Mouse (Mus musculus): ENCODE data around the gene Cyp27b1. TPM values are rescaled to one million over a fixed set of nuclear protein-coding genes. Genes with fewer than 3 reads are reported as not detected.

Cyp27b1 gene
- 0.14 TPM in 1 of 2 replicates, not detected in the other for polyA plus RNA-seq (2014; fragmentation: Nextera tagmentation; extraction: Ambion mirVana)

- Histone ChIP-seq H3K36me3 (ENCODE audit: control insufficient read depth, insufficient read depth, low read length) (no peaks in the 10 kb centered on the region), H3K4me3 (ENCODE audit: low read depth, low read length) (no peak within 1 kb of the TSS), H3K4me2 (ENCODE audit: low read depth, low read length) (no peak within 1 kb of the TSS), H3K27me3 (ENCODE audit: control insufficient read depth, insufficient read depth, low read length) (peaks cover 30% of the 10 kb centered on the region), H3K27ac (ENCODE audit: low read depth, low read length) (no peak within 1 kb of the TSS), H3K9me3 (ENCODE audit: control insufficient read depth, low read length) (no peaks in the 10 kb centered on the region), H3K9ac (replicated peaks; ENCODE audit: low read depth, low read length) (no peak within 1 kb of the TSS), H3K4me1 (ENCODE audit: control insufficient read depth, insufficient read depth, low read length) (no peaks in the 10 kb centered on the region)
- 35% methylated on average over 5 of the region's 5 CpGs for WGBS
- no peak for ATAC-seq (ENCODE audit: low read depth)
Observed at GRCm38 (mm10) chr10:127047954-127048353, at the start of gene Cyp27b1. Gene Cyp27b1, plus strand, starts transcription at chr10:127048250.

GRCm38 (mm10) chr10:127000529-127000928 lies 47.5 kb upstream of the Cyp27b1 start, which contains the start of gene Avil:
Gene Avil, plus strand, starts transcription at chr10:127000709.
- no peak within 1 kb of the TSS for H3K4me2 ChIP-seq (ENCODE audit: low read depth, low read length)
- no peak within 1 kb of the TSS for H3K27ac ChIP-seq (ENCODE audit: low read depth, low read length)
- 89% methylated on average over 5 of the region's 5 CpGs for WGBS
- no peak within 1 kb of the TSS for H3K4me3 ChIP-seq (ENCODE audit: low read depth, low read length)
- no peaks in the 10 kb centered on the region for H3K9me3 ChIP-seq (ENCODE audit: control insufficient read depth, low read length)
- H3K27me3 ChIP-seq (ENCODE audit: control insufficient read depth, insufficient read depth, low read length) = no peaks in the 10 kb centered on the region
- ATAC-seq (ENCODE audit: low read depth) = no peak
- H3K36me3 ChIP-seq (ENCODE audit: control insufficient read depth, insufficient read depth, low read length) = peaks cover 18% of the 10 kb centered on the region
- H3K4me1 ChIP-seq (ENCODE audit: control insufficient read depth, insufficient read depth, low read length) = no peaks in the 10 kb centered on the region
- H3K9ac ChIP-seq (replicated peaks; ENCODE audit: low read depth, low read length) = no peak within 1 kb of the TSS

GRCm38 (mm10) chr10:127001297-127001696 lies 46.8 kb upstream of the Cyp27b1 start:
- Histone ChIP-seq H3K4me3 (ENCODE audit: low read depth, low read length) (no peak overlapping the region), H3K27ac (ENCODE audit: low read depth, low read length) (no peak overlapping the region), H3K4me2 (ENCODE audit: low read depth, low read length) (no peak overlapping the region), H3K27me3 (ENCODE audit: control insufficient read depth, insufficient read depth, low read length) (no peaks in the 10 kb centered on the region), H3K9ac (replicated peaks; ENCODE audit: low read depth, low read length) (no peak overlapping the region), H3K9me3 (ENCODE audit: control insufficient read depth, low read length) (no peaks in the 10 kb centered on the region), H3K4me1 (ENCODE audit: control insufficient read depth, insufficient read depth, low read length) (no peaks in the 10 kb centered on the region), H3K36me3 (ENCODE audit: control insufficient read depth, insufficient read depth, low read length) (peaks cover 18% of the 10 kb centered on the region)
- ATAC-seq (ENCODE audit: low read depth) = no peak
- 86% methylated on average over 9 of the region's 9 CpGs for WGBS

GRCm38 (mm10) chr10:127002056-127002455 lies 46.0 kb upstream of the Cyp27b1 start:
- ATAC-seq (ENCODE audit: low read depth) = no peak
- peaks cover 18% of the 10 kb centered on the region for H3K36me3 ChIP-seq (ENCODE audit: control insufficient read depth, insufficient read depth, low read length)
- H3K27me3 ChIP-seq (ENCODE audit: control insufficient read depth, insufficient read depth, low read length) = no peaks in the 10 kb centered on the region
- H3K9me3 ChIP-seq (ENCODE audit: control insufficient read depth, low read length) = no peaks in the 10 kb centered on the region
- no peaks in the 10 kb centered on the region for H3K4me1 ChIP-seq (ENCODE audit: control insufficient read depth, insufficient read depth, low read length)
- H3K27ac ChIP-seq (ENCODE audit: low read depth, low read length) = no peak overlapping the region
- H3K9ac ChIP-seq (replicated peaks; ENCODE audit: low read depth, low read length) = no peak overlapping the region
- no peak overlapping the region for H3K4me2 ChIP-seq (ENCODE audit: low read depth, low read length)
- 59% methylated on average over 1 of the region's 1 CpGs for WGBS
- no peak overlapping the region for H3K4me3 ChIP-seq (ENCODE audit: low read depth, low read length)

GRCm38 (mm10) chr10:127002765-127003164 lies 45.3 kb upstream of the Cyp27b1 start:
- Histone ChIP-seq H3K4me2 (ENCODE audit: low read depth, low read length) (no peak overlapping the region), H3K27me3 (ENCODE audit: control insufficient read depth, insufficient read depth, low read length) (no peaks in the 10 kb centered on the region), H3K27ac (ENCODE audit: low read depth, low read length) (no peak overlapping the region), H3K9ac (replicated peaks; ENCODE audit: low read depth, low read length) (no peak overlapping the region), H3K4me1 (ENCODE audit: control insufficient read depth, insufficient read depth, low read length) (no peaks in the 10 kb centered on the region), H3K36me3 (ENCODE audit: control insufficient read depth, insufficient read depth, low read length) (peaks cover 12% of the 10 kb centered on the region; the same call in 1 of the 2 replicates), H3K4me3 (ENCODE audit: low read depth, low read length) (no peak overlapping the region), H3K9me3 (ENCODE audit: control insufficient read depth, low read length) (no peaks in the 10 kb centered on the region)
- no peak for ATAC-seq (ENCODE audit: low read depth)
- 95% methylated on average over 5 of the region's 5 CpGs for WGBS

GRCm38 (mm10) chr10:127003334-127003733 lies 44.7 kb upstream of the Cyp27b1 start:
- Histone ChIP-seq H3K36me3 (ENCODE audit: control insufficient read depth, insufficient read depth, low read length) (0 out of 2 replicates have a peak, but pooled peaks cover 6% of the 10 kb centered on the region), H3K4me1 (ENCODE audit: control insufficient read depth, insufficient read depth, low read length) (no peaks in the 10 kb centered on the region), H3K4me3 (ENCODE audit: low read depth, low read length) (no peak overlapping the region), H3K9ac (replicated peaks; ENCODE audit: low read depth, low read length) (no peak overlapping the region), H3K9me3 (ENCODE audit: control insufficient read depth, low read length) (no peaks in the 10 kb centered on the region), H3K4me2 (ENCODE audit: low read depth, low read length) (no peak overlapping the region), H3K27ac (ENCODE audit: low read depth, low read length) (no peak overlapping the region), H3K27me3 (ENCODE audit: control insufficient read depth, insufficient read depth, low read length) (no peaks in the 10 kb centered on the region)
- 89% methylated on average over 8 of the region's 8 CpGs for WGBS
- no peak for ATAC-seq (ENCODE audit: low read depth)

GRCm38 (mm10) chr10:127003806-127004205 lies 44.2 kb upstream of the Cyp27b1 start:
- H3K36me3 ChIP-seq (ENCODE audit: control insufficient read depth, insufficient read depth, low read length) = 0 out of 2 replicates have a peak, but pooled peaks cover 6% of the 10 kb centered on the region
- H3K27me3 ChIP-seq (ENCODE audit: control insufficient read depth, insufficient read depth, low read length) = no peaks in the 10 kb centered on the region
- no peaks in the 10 kb centered on the region for H3K4me1 ChIP-seq (ENCODE audit: control insufficient read depth, insufficient read depth, low read length)
- no peak overlapping the region for H3K4me2 ChIP-seq (ENCODE audit: low read depth, low read length)
- no peaks in the 10 kb centered on the region for H3K9me3 ChIP-seq (ENCODE audit: control insufficient read depth, low read length)
- no peak overlapping the region for H3K27ac ChIP-seq (ENCODE audit: low read depth, low read length)
- H3K9ac ChIP-seq (replicated peaks; ENCODE audit: low read depth, low read length) = no peak overlapping the region
- H3K4me3 ChIP-seq (ENCODE audit: low read depth, low read length) = no peak overlapping the region
- WGBS = 85% methylated on average over 7 of the region's 7 CpGs
- no peak for ATAC-seq (ENCODE audit: low read depth)

- 66% methylated on average over 5 of the region's 5 CpGs for WGBS
- no peak overlapping the region for H3K27ac ChIP-seq (ENCODE audit: low read depth, low read length)
- no peaks in the 10 kb centered on the region for H3K9me3 ChIP-seq (ENCODE audit: control insufficient read depth, low read length)
- ATAC-seq (ENCODE audit: low read depth) = no peak
- H3K9ac ChIP-seq (replicated peaks; ENCODE audit: low read depth, low read length) = no peak overlapping the region
- no peak overlapping the region for H3K4me3 ChIP-seq (ENCODE audit: low read depth, low read length)
- no peak overlapping the region for H3K4me2 ChIP-seq (ENCODE audit: low read depth, low read length)
- no peaks in the 10 kb centered on the region for H3K4me1 ChIP-seq (ENCODE audit: control insufficient read depth, insufficient read depth, low read length)
- H3K27me3 ChIP-seq (ENCODE audit: control insufficient read depth, insufficient read depth, low read length) = no peaks in the 10 kb centered on the region
- no peaks in the 10 kb centered on the region for H3K36me3 ChIP-seq (ENCODE audit: control insufficient read depth, insufficient read depth, low read length)
Observed at GRCm38 (mm10) chr10:127016488-127016887, 31.6 kb upstream of the Cyp27b1 start.

GRCm38 (mm10) chr10:127017071-127017470 lies 31.0 kb upstream of the Cyp27b1 start:
- WGBS = 16% methylated on average over 2 of the region's 2 CpGs

More at GRCm38 (mm10) chr10:127017071-127017470, 31.0 kb upstream of the Cyp27b1 start:
- H3K9ac ChIP-seq (replicated peaks; ENCODE audit: low read depth, low read length) = no peak overlapping the region
- no peaks in the 10 kb centered on the region for H3K27me3 ChIP-seq (ENCODE audit: control insufficient read depth, insufficient read depth, low read length)
- H3K36me3 ChIP-seq (ENCODE audit: control insufficient read depth, insufficient read depth, low read length) = peaks cover 5% of the 10 kb centered on the region; the same call in 1 of the 2 replicates
- H3K27ac ChIP-seq (ENCODE audit: low read depth, low read length) = no peak overlapping the region
- H3K4me3 ChIP-seq (ENCODE audit: low read depth, low read length) = no peak overlapping the region
- H3K4me2 ChIP-seq (ENCODE audit: low read depth, low read length) = no peak overlapping the region
- no peak for ATAC-seq (ENCODE audit: low read depth)
- H3K9me3 ChIP-seq (ENCODE audit: control insufficient read depth, low read length) = no peaks in the 10 kb centered on the region
- H3K4me1 ChIP-seq (ENCODE audit: control insufficient read depth, insufficient read depth, low read length) = no peaks in the 10 kb centered on the region

Data from neural tube, embryonic 14.5 days (tissue).